Mouse (Mus musculus) heart, embryonic 12.5 days (tissue): ENCODE data around the gene Limk2. TPM values are rescaled to one million over a fixed set of nuclear protein-coding genes. Genes with fewer than 3 reads are reported as not detected.

Experiments
- ATAC-seq: fragments of 200-750 bp; cut with Nextera tagmentation; 2 replicates; pipeline ENCODE4 v1.8.0; 2017; ENCODE audit warnings: moderate TSS enrichment, moderate library complexity; ENCODE audit not compliant: insufficient number of reproducible peaks, low FRiP score
- H3K27ac ChIP-seq: fragments of 300-500 bp; sonication (generic); 2 replicates; pipeline ENCODE4 v1.5.1; 2016; ENCODE audit warnings: mild to moderate bottlenecking, moderate library complexity; ENCODE audit not compliant: poor library complexity, severe bottlenecking
- H3K27me3 ChIP-seq: fragments of 300-500 bp; sonication (generic); replicated peaks from 2 replicates; pipeline ENCODE4 v1.6.1; 2016; ENCODE audit warnings: mild to moderate bottlenecking, moderate library complexity
- H3K36me3 ChIP-seq: fragments of 300-500 bp; sonication (generic); 2 replicates; pipeline ENCODE4 v1.6.1; 2016; ENCODE audit warnings: mild to moderate bottlenecking, moderate library complexity
- H3K4me1 ChIP-seq: fragments of 300-500 bp; sonication (generic); replicated peaks from 2 replicates; pipeline ENCODE4 v1.6.1; 2016; ENCODE audit warnings: mild to moderate bottlenecking
- H3K4me2 ChIP-seq: fragments of 300-500 bp; sonication (generic); 2 replicates; pipeline ENCODE4 v1.6.1; 2016; ENCODE audit warnings: mild to moderate bottlenecking, moderate library complexity
- H3K4me3 ChIP-seq: fragments of 300-500 bp; sonication (generic); 2 replicates; pipeline ENCODE4 v1.5.1; 2016; ENCODE audit warnings: mild to moderate bottlenecking
- H3K9ac ChIP-seq: fragments of 300-500 bp; sonication (generic); 2 replicates; pipeline ENCODE4 v1.6.1; 2016; ENCODE audit warnings: mild to moderate bottlenecking, moderate library complexity
- H3K9me3 ChIP-seq: fragments of 300-500 bp; sonication (generic); replicated peaks from 2 replicates; pipeline ENCODE4 v1.6.1; 2016; ENCODE audit warnings: mild to moderate bottlenecking, moderate library complexity
- WGBS: fragments of 180-500 bp; shearing (Covaris S2); methylation state at CpG from one replicate; pipeline ENCODE4 v1.1.7; 2016; 5-methylcytosine and 5-hydroxymethylcytosine counted together
- polyA plus RNA-seq: library from polyadenylated mRNA; unstranded; fragments of >200 nt; fragmentation: Nextera tagmentation; extraction: Ambion mirVana; gene quantifications from 2 replicates; pipeline ENCODE4 v1.2.1, GENCODE M21; 2016

The Limk2 gene
- polyA plus RNA-seq = 73.2 and 74.6 TPM in 2 replicates

DNA sequence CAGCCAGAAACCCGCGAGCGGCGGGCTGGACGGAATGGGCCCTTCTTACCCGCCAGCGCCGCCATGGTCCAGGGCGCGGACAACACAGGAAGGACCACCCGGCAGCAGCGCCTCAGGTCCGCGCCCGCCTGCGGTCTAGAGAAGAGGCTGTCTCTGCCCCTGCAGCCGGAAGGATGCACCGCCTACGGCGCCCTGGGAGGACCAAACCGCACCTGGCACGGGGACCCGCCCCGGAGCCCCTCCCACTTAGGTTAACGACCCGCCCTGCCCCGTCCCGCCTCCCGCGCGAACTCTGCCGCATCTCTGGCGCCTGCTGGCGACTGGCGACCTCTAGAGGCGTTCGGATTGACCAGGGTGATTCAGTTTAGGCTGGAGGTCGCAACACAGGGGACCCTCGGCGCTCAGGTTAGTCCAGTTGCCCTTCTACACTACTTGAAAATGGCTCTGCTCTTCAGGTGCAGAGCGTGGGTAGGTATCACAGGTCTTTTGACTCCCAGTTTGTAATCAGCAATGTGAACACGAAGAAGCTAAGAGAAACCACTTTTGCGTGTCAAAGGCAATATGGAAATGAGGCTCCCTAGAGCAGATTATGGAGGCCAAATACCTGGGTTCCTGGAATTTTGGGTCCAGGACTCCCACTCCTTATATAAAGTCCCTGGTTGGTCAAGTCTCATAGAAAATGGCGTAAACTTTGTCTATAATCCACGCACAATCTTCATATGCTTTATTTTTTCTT is at the start of gene Limk2:
Gene Limk2 (minus strand): TSS at position 193 of the 736 bp plus-strand sequence.
- H3K36me3 ChIP-seq = peaks cover 4% of the 10 kb centered on the region
- H3K4me3 ChIP-seq = peak within 1 kb of the TSS; percentile 64
- H3K27ac ChIP-seq = peak within 1 kb of the TSS; percentile 7
- peak; percentile 94 for ATAC-seq
- H3K4me2 ChIP-seq = peak within 1 kb of the TSS; percentile 88
- WGBS = 2% methylated on average over 45 of the region's 45 CpGs
- peaks cover 14% of the 10 kb centered on the region for H3K4me1 ChIP-seq
- no peaks in the 10 kb centered on the region for H3K9me3 ChIP-seq
- H3K9ac ChIP-seq = peak within 1 kb of the TSS; percentile 84
- no peaks in the 10 kb centered on the region for H3K27me3 ChIP-seq

DNA sequence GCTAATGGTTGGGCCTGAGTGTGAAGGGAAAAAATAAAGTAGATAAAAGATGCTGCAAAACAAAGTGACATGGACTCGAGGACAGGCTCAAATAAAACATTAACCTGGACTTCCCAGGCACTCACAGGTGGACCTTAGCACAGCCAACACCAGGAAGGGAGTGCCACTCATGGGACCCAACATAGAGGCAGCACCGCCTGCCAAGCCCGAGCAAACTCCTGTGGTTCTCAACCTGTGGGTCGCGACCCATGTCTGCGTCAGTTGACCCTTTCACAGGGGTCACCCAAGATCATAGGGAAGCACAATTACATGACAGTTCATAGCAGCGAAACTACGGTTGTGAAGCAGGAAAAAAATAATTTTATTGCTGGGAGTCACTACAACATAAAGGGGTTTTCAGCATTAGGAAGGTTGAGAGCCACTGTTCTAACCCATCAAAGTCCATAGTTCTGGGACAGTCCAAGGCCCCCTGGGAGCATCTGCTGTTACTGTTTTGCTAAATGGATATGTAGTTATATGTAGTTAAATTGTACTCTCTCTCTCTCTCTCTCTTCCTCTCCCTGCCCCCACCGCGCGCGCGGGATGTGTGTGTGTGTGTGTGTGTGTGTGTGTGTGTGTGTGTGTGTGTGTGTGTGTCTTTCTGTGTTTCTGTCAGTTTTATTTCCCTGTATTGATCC is 49.6 kb upstream of the Limk2 start:
- 83% methylated on average over 8 of the region's 13 CpGs for WGBS
- H3K4me3 ChIP-seq = no peak overlapping the region

DNA sequence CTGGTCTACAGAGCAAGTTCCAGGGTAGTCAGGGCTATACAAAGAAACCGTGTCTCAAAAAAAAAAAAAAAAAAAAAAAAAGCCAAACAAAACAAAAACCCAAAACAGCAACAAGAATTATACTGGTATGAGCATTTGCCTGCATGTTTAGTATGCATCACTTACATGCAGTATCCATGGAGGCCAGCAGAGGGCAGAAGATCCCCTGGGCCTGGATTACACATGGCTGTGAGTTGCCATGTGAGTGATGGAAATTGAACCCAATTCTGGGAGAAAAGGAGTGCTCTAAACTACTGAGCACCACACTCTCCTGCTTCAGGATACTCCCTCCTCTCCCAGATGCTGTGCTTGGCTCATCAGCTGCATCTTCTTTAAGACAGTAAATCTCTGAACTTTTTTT is 47.4 kb upstream of the Limk2 start:
- 38% methylated on average over 1 of the region's 1 CpGs for WGBS
- Histone ChIP-seq H3K4me1 (peaks cover 7% of the 10 kb centered on the region), H3K4me3 (no peak overlapping the region), H3K27ac (no peak overlapping the region), H3K9ac (no peak overlapping the region), H3K4me2 (no peak overlapping the region), H3K9me3 (no peaks in the 10 kb centered on the region), H3K36me3 (peaks cover 23% of the 10 kb centered on the region), H3K27me3 (no peaks in the 10 kb centered on the region)
- ATAC-seq = no peak

More for the DNA sequence above, 49.6 kb upstream of the Limk2 start:
- Histone ChIP-seq H3K36me3 (peaks cover 23% of the 10 kb centered on the region), H3K4me1 (peaks cover under 1% of the 10 kb centered on the region; the same call in 1 of the 2 replicates), H3K9ac (no peak overlapping the region), H3K4me2 (no peak overlapping the region), H3K27ac (no peak overlapping the region), H3K27me3 (no peaks in the 10 kb centered on the region), H3K9me3 (no peaks in the 10 kb centered on the region)
- ATAC-seq = no peak

DNA sequence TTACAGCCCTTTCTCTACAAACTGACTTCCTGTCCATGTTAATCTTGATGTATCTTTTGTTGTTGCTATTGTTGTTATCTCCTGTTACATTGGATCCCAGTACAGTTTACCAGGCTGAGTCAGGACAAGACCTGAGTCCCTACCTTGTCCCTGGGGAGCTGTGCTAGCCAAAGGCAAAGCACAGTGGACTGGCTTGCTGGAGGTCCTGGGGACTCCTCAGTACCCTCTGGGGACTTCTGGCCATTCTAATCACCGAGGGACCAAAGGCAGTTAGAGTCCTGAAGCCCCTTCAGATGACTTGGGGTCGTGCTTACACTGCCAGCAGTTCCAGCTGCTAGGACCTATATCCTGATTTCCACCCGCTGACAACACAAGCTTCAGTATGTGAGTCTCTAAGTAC is 45.5 kb upstream of the Limk2 start:
- Histone ChIP-seq H3K9me3 (no peaks in the 10 kb centered on the region), H3K4me1 (peaks cover 15% of the 10 kb centered on the region), H3K9ac (no peak overlapping the region), H3K4me3 (no peak overlapping the region), H3K27me3 (no peaks in the 10 kb centered on the region), H3K27ac (no peak overlapping the region), H3K36me3 (peaks cover 23% of the 10 kb centered on the region), H3K4me2 (no peak overlapping the region)
- no peak for ATAC-seq
- 94% methylated on average over 3 of the region's 3 CpGs for WGBS

DNA sequence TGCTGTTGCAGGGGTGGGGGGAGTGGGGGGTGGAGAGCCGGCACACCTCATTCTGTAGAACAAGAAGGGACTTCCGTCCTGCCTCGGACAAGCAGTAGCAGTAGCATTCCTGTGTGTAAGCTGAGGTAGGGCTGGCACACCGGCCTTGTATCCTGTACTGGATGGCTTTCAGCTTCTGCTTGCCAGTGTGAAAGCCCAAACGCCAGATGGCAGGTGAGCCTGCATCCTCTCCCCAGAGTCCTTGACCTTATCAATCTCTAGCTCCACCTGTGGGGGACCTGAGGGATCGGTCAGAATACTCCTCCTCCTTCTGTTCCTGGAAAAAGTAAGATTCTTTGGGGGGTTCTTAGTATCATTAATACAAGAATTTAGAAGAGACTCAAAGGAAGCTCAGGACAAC is 44.5 kb upstream of the Limk2 start:
- WGBS = 62% methylated on average over 6 of the region's 6 CpGs
- no peak for ATAC-seq
- no peaks in the 10 kb centered on the region for H3K9me3 ChIP-seq
- peak overlapping the region; percentile 97 for H3K4me2 ChIP-seq
- no peak overlapping the region for H3K9ac ChIP-seq
- peak overlapping the region; percentile 78; the same call in 1 of the 2 replicates for H3K4me3 ChIP-seq
- H3K36me3 ChIP-seq = peaks cover 23% of the 10 kb centered on the region
- H3K27me3 ChIP-seq = no peaks in the 10 kb centered on the region
- peaks cover 15% of the 10 kb centered on the region for H3K4me1 ChIP-seq
- H3K27ac ChIP-seq = no peak overlapping the region

DNA sequence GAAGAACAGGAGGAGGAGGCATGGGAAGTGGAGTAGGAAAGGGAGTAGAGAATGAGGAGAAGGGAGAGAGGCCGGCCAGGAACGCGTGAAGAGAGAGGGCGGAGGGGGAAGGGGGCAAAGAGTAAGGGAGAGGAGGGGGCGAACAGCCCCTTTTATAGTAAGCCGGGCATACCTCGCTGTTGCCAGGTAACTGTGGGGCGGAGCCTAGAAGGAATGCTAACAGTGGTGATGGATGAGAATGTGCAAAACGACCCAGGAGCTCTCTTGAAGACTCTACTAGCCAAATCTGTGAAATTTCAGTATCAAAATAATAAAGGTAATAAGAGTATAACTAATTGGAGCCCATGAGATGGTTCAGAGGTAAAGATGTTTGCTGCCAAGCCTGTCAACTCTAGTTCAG is 43.8 kb upstream of the Limk2 start:
- 2% methylated on average over 9 of the region's 9 CpGs for WGBS
- Histone ChIP-seq H3K9ac (peak overlapping the region; percentile 79), H3K36me3 (peaks cover 23% of the 10 kb centered on the region), H3K4me3 (peak overlapping the region; percentile 78), H3K27me3 (no peaks in the 10 kb centered on the region), H3K4me1 (peaks cover 15% of the 10 kb centered on the region), H3K9me3 (no peaks in the 10 kb centered on the region), H3K27ac (peak overlapping the region; percentile 85), H3K4me2 (peak overlapping the region; percentile 97)
- peak; percentile 17; the same call in 1 of the 2 replicates for ATAC-seq

DNA sequence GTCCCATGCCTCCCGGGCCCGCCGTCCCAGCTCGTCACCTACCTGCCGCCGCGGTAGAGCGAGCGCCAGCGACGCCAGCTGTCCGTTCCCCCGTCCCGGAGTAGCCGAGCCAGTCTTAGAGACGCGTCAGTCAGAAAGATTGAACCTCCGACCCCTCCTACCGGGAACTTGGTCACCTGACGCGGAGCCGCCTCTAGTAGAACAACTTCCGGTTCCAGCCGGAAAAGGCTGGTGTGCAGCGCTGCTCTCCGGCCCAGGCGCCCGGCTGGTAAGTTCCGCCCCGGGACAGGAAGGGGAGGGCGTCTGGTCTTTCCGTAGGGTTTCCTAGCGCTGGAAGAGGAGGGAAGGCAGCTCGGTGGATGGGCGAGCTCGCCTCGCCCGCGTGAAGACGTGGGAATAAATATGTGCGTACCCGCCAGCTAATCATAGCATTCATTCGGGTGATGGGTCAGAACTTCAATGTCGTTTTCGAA is 43.2 kb upstream of the Limk2 start, which contains the start of gene Rnf185:
Gene Rnf185 (minus strand): TSS at position 197 of the 473 bp plus-strand sequence.
- peaks cover 15% of the 10 kb centered on the region for H3K4me1 ChIP-seq
- peak within 1 kb of the TSS; percentile 78 for H3K4me3 ChIP-seq
- WGBS = under 1% methylated on average over 45 of the region's 45 CpGs
- H3K27me3 ChIP-seq = no peaks in the 10 kb centered on the region
- peak within 1 kb of the TSS; percentile 85 for H3K27ac ChIP-seq
- peaks cover 23% of the 10 kb centered on the region for H3K36me3 ChIP-seq
- H3K4me2 ChIP-seq = peak within 1 kb of the TSS; percentile 97
- peak within 1 kb of the TSS; percentile 79 for H3K9ac ChIP-seq
- H3K9me3 ChIP-seq = no peaks in the 10 kb centered on the region
- peak; percentile 97 for ATAC-seq

DNA sequence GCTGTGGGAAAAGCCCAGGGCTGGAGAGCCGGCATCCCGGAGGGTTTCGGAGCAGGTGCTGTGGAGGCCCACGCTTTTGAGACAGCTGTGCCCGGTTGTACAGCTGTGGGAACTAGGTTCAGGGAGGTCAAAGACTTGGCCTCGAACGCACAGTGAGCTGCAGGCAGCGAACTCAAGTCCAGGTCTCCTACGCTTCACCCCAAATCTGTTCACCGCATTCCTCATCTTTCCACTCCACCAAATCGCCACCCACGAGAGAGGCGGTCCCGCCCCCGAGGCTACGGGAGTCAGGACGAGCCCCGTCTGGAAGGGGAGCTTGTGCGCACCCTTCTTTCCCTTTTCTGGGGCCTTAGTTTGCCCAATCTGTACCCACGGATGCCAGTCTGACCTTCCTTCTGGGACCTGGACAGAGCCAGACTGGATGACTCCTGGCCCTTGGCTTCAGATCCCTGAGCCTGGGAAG is 42.7 kb upstream of the Limk2 start:
- WGBS = under 1% methylated on average over 20 of the region's 20 CpGs
- Histone ChIP-seq H3K4me1 (peaks cover 15% of the 10 kb centered on the region), H3K27ac (peak overlapping the region; percentile 85), H3K36me3 (peaks cover 20% of the 10 kb centered on the region), H3K9ac (peak overlapping the region; percentile 75), H3K9me3 (no peaks in the 10 kb centered on the region), H3K4me2 (peak overlapping the region; percentile 97), H3K4me3 (peak overlapping the region; percentile 78), H3K27me3 (no peaks in the 10 kb centered on the region)
- peak; percentile 15 for ATAC-seq

DNA sequence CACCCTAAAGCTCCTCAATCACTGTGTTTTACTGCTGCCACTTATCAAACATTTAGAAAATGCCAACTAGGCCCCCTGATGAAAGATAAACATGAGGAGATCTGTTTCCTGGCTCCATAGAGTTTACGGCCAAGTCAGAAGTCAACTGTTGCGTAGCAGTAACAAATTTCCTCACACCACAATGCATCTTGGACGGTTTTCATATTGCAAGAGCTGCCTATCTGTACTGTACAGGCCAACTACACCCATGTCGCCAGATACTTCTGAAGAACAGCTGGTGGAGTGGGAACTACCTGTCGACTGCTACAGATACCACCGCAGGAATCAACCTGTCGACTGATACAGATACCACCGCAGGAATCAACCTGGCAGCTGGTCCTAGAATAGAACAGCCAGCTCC is 35.9 kb upstream of the Limk2 start:
- ATAC-seq = no peak
- Histone ChIP-seq H3K4me2 (no peak overlapping the region), H3K4me3 (no peak overlapping the region), H3K27ac (no peak overlapping the region), H3K9me3 (no peaks in the 10 kb centered on the region), H3K27me3 (no peaks in the 10 kb centered on the region), H3K36me3 (no peaks in the 10 kb centered on the region), H3K9ac (no peak overlapping the region), H3K4me1 (peaks cover 19% of the 10 kb centered on the region)
- 54% methylated on average over 8 of the region's 8 CpGs for WGBS

DNA sequence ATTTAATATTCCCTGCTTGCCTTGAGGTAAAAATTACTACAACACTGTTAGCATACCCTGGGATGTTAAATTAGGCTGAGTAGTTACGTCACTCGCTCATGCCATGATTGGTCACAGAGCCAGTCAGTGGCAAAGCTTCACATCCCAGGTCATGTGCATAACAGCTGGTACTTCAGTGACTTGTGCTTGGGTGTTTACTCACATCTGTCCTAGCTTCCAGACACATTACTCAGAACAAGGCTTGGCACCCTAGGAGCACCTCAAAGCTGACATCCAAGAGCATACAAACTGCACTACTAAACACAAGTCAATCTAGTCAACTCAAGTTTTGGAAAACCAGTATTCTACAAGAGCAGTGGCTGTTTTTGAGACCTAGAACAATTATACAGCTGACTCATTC is 34.1 kb upstream of the Limk2 start:
- WGBS = 91% methylated on average over 2 of the region's 2 CpGs
- Histone ChIP-seq H3K4me3 (no peak overlapping the region), H3K36me3 (no peaks in the 10 kb centered on the region), H3K9me3 (no peaks in the 10 kb centered on the region), H3K9ac (no peak overlapping the region), H3K27ac (no peak overlapping the region), H3K4me1 (peaks cover 19% of the 10 kb centered on the region), H3K4me2 (no peak overlapping the region), H3K27me3 (no peaks in the 10 kb centered on the region)
- no peak for ATAC-seq

DNA sequence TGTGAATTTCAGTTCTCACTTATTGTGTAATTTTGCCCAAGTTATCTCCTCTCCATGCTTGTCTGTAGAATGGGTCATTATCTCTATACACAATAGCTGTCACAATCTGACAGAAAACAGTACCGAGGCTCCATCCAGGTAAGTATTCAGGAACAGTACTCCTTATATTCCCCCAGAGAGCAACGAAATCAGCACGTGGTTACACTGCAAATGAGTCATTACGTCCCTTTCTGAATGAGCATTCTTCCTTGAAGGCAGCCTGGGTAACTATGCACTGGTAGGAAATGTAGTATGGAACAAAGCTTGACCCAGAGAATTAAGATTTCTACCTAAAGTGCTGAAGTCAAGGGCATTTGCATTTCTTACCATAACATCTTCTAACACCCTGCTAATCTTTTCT is 33.7 kb upstream of the Limk2 start:
- Histone ChIP-seq H3K9me3 (no peaks in the 10 kb centered on the region), H3K4me2 (no peak overlapping the region), H3K4me3 (no peak overlapping the region), H3K27ac (no peak overlapping the region), H3K4me1 (peaks cover 19% of the 10 kb centered on the region), H3K27me3 (no peaks in the 10 kb centered on the region), H3K36me3 (no peaks in the 10 kb centered on the region), H3K9ac (no peak overlapping the region)
- no peak for ATAC-seq
- 62% methylated on average over 4 of the region's 4 CpGs for WGBS
